Mouse (Mus musculus) lung, postnatal 0 days (tissue): ENCODE measurements around the gene Cdc42. TPM values are rescaled to one million over a fixed set of nuclear protein-coding genes. Genes with fewer than 3 reads are reported as not detected.

Experiments used
- ATAC-seq: fragments of 200-750 bp; cut with Nextera tagmentation; 2 replicates; pipeline ENCODE4 v1.8.0; 2017; ENCODE audit warnings: moderate library complexity
- DNase-seq: peaks from one replicate; pipeline ENCODE4 v3.0.0-alpha.2; 2016; ENCODE audit warnings: low spot score
- H3K27ac ChIP-seq: fragments of 300-500 bp; sonication (generic); 2 replicates; pipeline ENCODE4 v1.5.1; 2014; ENCODE audit warnings: antibody characterized with exemption, mild to moderate bottlenecking, low read length, mixed read lengths
- H3K27me3 ChIP-seq: fragments of 300-500 bp; sonication (generic); replicated peaks from 2 replicates; pipeline ENCODE4 v1.6.1; 2014; ENCODE audit warnings: low read length, mixed read lengths; ENCODE audit not compliant: insufficient read depth
- H3K36me3 ChIP-seq: fragments of 300-500 bp; sonication (generic); 2 replicates; pipeline ENCODE4 v1.6.1; 2014; ENCODE audit warnings: low read length, mixed read lengths; ENCODE audit not compliant: insufficient read depth
- H3K4me1 ChIP-seq: fragments of 300-500 bp; sonication (generic); 2 replicates; pipeline ENCODE4 v1.6.1; 2014; ENCODE audit warnings: antibody characterized with exemption, low read depth, low read length, mixed read lengths; ENCODE audit not compliant: insufficient read depth
- H3K4me2 ChIP-seq: fragments of 300-500 bp; sonication (generic); replicated peaks from 2 replicates; pipeline ENCODE4 v1.6.1; 2014; ENCODE audit warnings: low read depth, mild to moderate bottlenecking, low read length, moderate library complexity, mixed read lengths
- H3K4me3 ChIP-seq: fragments of 300-500 bp; sonication (generic); 2 replicates; pipeline ENCODE4 v1.5.1; 2014; ENCODE audit warnings: low read depth, low read length
- H3K9ac ChIP-seq: fragments of 300-500 bp; sonication (generic); replicated peaks from 2 replicates; pipeline ENCODE4 v1.6.1; 2014; ENCODE audit warnings: low read depth, mild to moderate bottlenecking
- H3K9me3 ChIP-seq: fragments of 300-500 bp; sonication (generic); 2 replicates; pipeline ENCODE4 v1.6.1; 2016; ENCODE audit warnings: low read length, mixed read lengths
- CTCF ChIP-seq: IDR thresholded peaks from 2 replicates; pipeline ENCODE4 v1.5.1; 2016; ENCODE audit warnings: antibody characterized with exemption, mild to moderate bottlenecking
- EP300 ChIP-seq: IDR thresholded peaks from 2 replicates; pipeline ENCODE4 v1.6.1; 2016; ENCODE audit warnings: antibody characterized with exemption, mild to moderate bottlenecking, control low read depth
- WGBS: fragments of 180-500 bp; shearing (Covaris S2); extraction: QIAGEN DNeasy Blood & Tissue Kit; methylation state at CpG from one replicate; pipeline ENCODE4 v1.1.7; 2014; 5-methylcytosine and 5-hydroxymethylcytosine counted together
- polyA plus RNA-seq: library from polyadenylated mRNA; unstranded; fragments of >200 nt; fragmentation: Nextera tagmentation; extraction: Ambion mirVana; gene quantifications from 2 replicates; pipeline ENCODE4 v1.2.1, GENCODE M21; 2015

Gene Cdc42
- polyA plus RNA-seq, 1 experiment from 2014 or later: 545 TPM

DNA sequence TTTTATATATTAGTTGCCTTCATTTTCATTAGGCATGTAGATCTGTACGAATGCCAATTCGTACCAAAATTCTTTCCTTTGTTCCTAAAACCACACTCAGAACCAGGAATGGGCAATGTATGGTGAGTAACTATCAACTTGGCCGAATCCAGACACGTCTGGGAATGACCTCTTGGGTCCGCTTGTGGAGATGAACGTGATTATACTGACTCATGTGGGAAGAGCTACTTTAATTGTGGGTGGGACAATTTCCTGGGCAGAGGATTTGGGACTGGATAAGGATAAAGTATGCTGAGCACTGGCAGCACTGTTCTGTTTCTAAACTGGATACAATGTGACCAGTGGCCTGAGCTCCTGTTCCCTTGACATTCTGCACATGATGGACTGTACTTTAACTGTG, 32.6 kb downstream of the Cdc42 start:
- H3K4me2 ChIP-seq: no peak overlapping the region
- DNase-seq (no peak), ATAC-seq (no peak)
- no peaks in the 10 kb centered on the region for H3K4me1 ChIP-seq
- H3K36me3 ChIP-seq: peaks cover 20% of the 10 kb centered on the region; the same call in 1 of the 2 replicates
- no peak for TF ChIP-seq EP300
- no peak for TF ChIP-seq CTCF
- H3K9ac ChIP-seq: no peak overlapping the region
- no peak overlapping the region for H3K27ac ChIP-seq
- H3K9me3 ChIP-seq: no peaks in the 10 kb centered on the region
- H3K27me3 ChIP-seq: no peaks in the 10 kb centered on the region
- WGBS: 81% methylated on average over 6 of the region's 6 CpGs
- H3K4me3 ChIP-seq: no peak overlapping the region

GRCm38 (mm10) chr4:137316027-137316770, 41.3 kb downstream of the Cdc42 start:
- H3K27me3 ChIP-seq: no peaks in the 10 kb centered on the region
- no peak overlapping the region for H3K4me2 ChIP-seq
- no peaks in the 10 kb centered on the region for H3K4me1 ChIP-seq
- peak; percentile 66 for ATAC-seq
- peaks cover 10% of the 10 kb centered on the region; the same call in 1 of the 2 replicates for H3K36me3 ChIP-seq
- 67% methylated on average over 4 of the region's 4 CpGs for WGBS
- TF ChIP-seq EP300: peak; percentile 14; the same call in 1 of the 2 replicates
- peak; percentile 46 for TF ChIP-seq CTCF
- H3K9me3 ChIP-seq: no peaks in the 10 kb centered on the region
- no peak for DNase-seq
- H3K9ac ChIP-seq: no peak overlapping the region
- H3K4me3 ChIP-seq: no peak overlapping the region
- no peak overlapping the region for H3K27ac ChIP-seq

DNA sequence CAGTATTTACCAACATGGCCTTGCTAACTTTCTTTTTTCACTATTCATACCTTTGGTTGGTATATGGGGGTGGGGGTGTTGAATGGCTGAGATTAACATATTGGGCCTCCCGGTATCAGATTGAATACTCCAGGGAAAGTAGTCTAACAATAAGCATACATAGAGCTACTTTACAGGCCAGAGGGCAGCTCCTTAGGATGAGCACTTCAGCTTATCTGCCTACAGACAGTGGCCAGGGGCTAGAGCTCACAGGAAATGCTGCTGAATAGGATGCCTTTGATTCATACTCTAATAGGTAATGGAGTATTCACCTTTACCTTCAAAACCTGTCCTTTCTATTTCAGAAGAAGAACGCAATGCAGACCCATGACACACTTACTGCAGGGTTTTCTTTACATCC, 42.5 kb downstream of the Cdc42 start:
- DNase-seq (no peak), ATAC-seq (no peak)
- Histone ChIP-seq H3K9ac (no peak overlapping the region), H3K4me2 (no peak overlapping the region), H3K4me1 (no peaks in the 10 kb centered on the region), H3K36me3 (peaks cover 10% of the 10 kb centered on the region; the same call in 1 of the 2 replicates), H3K27ac (no peak overlapping the region), H3K27me3 (no peaks in the 10 kb centered on the region), H3K9me3 (no peaks in the 10 kb centered on the region), H3K4me3 (no peak overlapping the region)
- WGBS: 86% methylated on average over 2 of the region's 2 CpGs
- TF ChIP-seq EP300 (no peak), CTCF (no peak)

DNA sequence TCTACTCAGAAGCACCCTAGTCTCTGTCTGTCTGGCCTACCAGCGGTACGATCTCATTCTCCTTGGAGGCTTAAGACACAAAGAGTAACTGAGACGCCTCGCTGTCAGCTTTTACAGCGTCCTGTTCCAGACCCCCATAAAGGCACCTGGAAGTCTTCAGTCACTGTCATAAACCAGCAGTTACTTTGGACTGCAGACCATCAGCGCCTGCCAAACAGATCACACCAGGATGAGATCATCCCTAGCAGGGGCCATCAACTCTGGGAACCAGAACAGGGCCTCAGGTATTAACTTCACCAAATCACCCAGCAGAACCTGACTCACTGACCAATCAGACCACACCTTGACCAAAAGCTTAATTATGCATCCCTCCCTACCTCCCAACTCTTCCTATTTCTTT, 43.0 kb downstream of the Cdc42 start:
- no peak overlapping the region for H3K9ac ChIP-seq
- no peak for DNase-seq
- no peak overlapping the region for H3K4me3 ChIP-seq
- 55% methylated on average over 6 of the region's 6 CpGs for WGBS
- H3K9me3 ChIP-seq: no peaks in the 10 kb centered on the region
- H3K4me1 ChIP-seq: no peaks in the 10 kb centered on the region
- H3K36me3 ChIP-seq: peaks cover 10% of the 10 kb centered on the region; the same call in 1 of the 2 replicates
- no peaks in the 10 kb centered on the region for H3K27me3 ChIP-seq
- no peak for TF ChIP-seq CTCF
- no peak overlapping the region for H3K4me2 ChIP-seq
- no peak overlapping the region for H3K27ac ChIP-seq
- no peak for ATAC-seq

DNA sequence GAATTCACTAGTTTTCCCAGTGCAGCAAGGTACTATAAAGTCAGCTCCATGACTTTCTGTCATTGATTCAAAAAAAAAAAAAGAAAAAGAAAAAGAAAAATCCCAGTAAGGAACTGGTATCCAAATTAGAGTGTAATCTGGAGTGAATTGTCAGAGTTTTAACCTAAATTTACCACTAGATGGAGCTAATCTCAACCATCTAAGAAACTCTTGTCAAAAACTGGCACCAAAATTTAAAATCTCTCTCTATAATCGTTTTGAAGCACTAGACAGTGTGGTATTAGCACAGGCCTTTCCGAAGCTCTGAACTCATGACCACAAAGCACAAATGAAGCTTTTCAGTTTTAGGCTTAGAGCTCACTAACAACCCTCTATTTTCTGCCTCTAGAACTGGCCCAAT, 44.0 kb downstream of the Cdc42 start:
- H3K27ac ChIP-seq: no peak overlapping the region
- WGBS: 27% methylated on average over 2 of the region's 2 CpGs
- TF ChIP-seq EP300 (no peak), CTCF (peak; percentile 46)
- H3K36me3 ChIP-seq: peaks cover 4% of the 10 kb centered on the region; the same call in 1 of the 2 replicates
- H3K4me1 ChIP-seq: no peaks in the 10 kb centered on the region
- no peaks in the 10 kb centered on the region for H3K27me3 ChIP-seq
- H3K4me3 ChIP-seq: no peak overlapping the region
- H3K4me2 ChIP-seq: no peak overlapping the region
- ATAC-seq (no peak), DNase-seq (peak; percentile 83)
- H3K9ac ChIP-seq: no peak overlapping the region
- H3K9me3 ChIP-seq: no peaks in the 10 kb centered on the region

GRCm38 (mm10) chr4:137308377-137308776, 49.1 kb downstream of the Cdc42 start:
- Histone ChIP-seq H3K9me3 (no peaks in the 10 kb centered on the region), H3K4me3 (no peak overlapping the region), H3K27ac (no peak overlapping the region), H3K4me1 (no peaks in the 10 kb centered on the region), H3K36me3 (no peaks in the 10 kb centered on the region), H3K4me2 (no peak overlapping the region), H3K9ac (no peak overlapping the region), H3K27me3 (no peaks in the 10 kb centered on the region)
- TF ChIP-seq CTCF (peak; percentile 79), EP300 (no peak)
- DNase-seq (peak; percentile 81), ATAC-seq (no peak)
- WGBS: 44% methylated on average over 5 of the region's 5 CpGs
